Mouse (Mus musculus): ENCODE measurements around the gene Apaf1. TPM values are rescaled to one million over a fixed set of nuclear protein-coding genes. Genes with fewer than 3 reads are reported as not detected.

Gene Apaf1
- total and polyA plus RNA-seq, 3 experiments = 12.8 to 14.3 TPM; not detected in 1

DNA sequence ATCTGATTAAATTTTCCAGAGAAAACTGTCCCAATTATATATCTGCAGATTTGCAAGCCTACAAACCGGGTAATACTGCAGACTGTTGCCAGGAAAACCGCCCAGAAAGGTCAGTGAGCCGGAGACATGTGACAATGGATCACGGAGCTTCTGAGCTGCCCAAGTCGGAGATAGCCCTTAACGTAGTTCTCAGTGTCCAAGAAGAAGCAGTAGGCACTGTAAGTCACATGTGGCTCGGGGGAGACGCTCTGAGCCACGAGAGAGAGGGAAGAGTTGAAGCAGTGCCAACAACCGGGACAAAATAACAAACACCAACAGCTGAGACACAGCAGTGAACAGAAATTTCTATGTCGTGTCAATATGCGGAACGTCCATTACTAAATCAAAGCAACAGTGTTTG is 81.1 kb downstream of the Apaf1 start:
- Histone ChIP-seq H3K9me3 (replicated peaks; ENCODE audit: insufficient read depth, low read length) (no peaks in the 10 kb centered on the region), H3K27me3 (ENCODE audit: control insufficient read depth in 1 of 2, insufficient read depth in 2 of 2, low read length in 2 of 2) (no peaks in the 10 kb centered on the region), H3K27ac (ENCODE audit: control insufficient read depth, low read depth, low read length) (no peak overlapping the region), H3K9ac (ENCODE audit: control insufficient read depth, low read depth, low read length, poor library complexity, severe bottlenecking) (no peak overlapping the region), H3K79me2 (ENCODE audit: control insufficient read depth, insufficient read depth, low read length, poor library complexity) (no peaks in the 10 kb centered on the region), H3K4me3 (ENCODE audit: control insufficient read depth in 1 of 2, insufficient read depth in 1 of 2, low read depth in 2 of 2, low read length in 2 of 2) (no peak overlapping the region), H3K4me1 (ENCODE audit: control insufficient read depth in 1 of 2, insufficient read depth in 2 of 2, low read length in 2 of 2) (no peaks in the 10 kb centered on the region), H3K36me3 (ENCODE audit: control insufficient read depth in 1 of 2, insufficient read depth in 2 of 2, low read length in 2 of 2) (peaks cover 0 to 4% of the 10 kb centered on the region in 2 experiments; a peak in 2 of 4 replicates)
- DNase-seq (ENCODE audit: low read depth, low spot score) = no peak
- TF ChIP-seq MAX (IDR thresholded peaks at IDR 0.05; ENCODE audit: low read length) = no peak
- no peak for TF ChIP-seq CHD2 (IDR thresholded peaks at IDR 0.05; ENCODE audit: low read length)
- no peak for TF ChIP-seq MYB (IDR thresholded peaks at IDR 0.05; ENCODE audit: low read depth, low read length)
- no peak for TF ChIP-seq GABPA (IDR thresholded peaks at IDR 0.05; ENCODE audit: low read depth, low read length)
- no peak for TF ChIP-seq GATA1 (IDR thresholded peaks at IDR 0.05; ENCODE audit: low read depth, low read length)
- TF ChIP-seq ZC3H11A (IDR thresholded peaks at IDR 0.05; ENCODE audit: low read depth, low read length) = no peak
- no peak for TF ChIP-seq USF1 (IDR thresholded peaks at IDR 0.05; ENCODE audit: low read depth, low read length)
- no peak for TF ChIP-seq E2F4 (IDR thresholded peaks at IDR 0.05; ENCODE audit: borderline replicate concordance, low read depth, low read length)
- no peak for TF ChIP-seq MEF2A (IDR thresholded peaks at IDR 0.05; ENCODE audit: extremely low read depth, insufficient replicate concordance, low read depth, low read length, poor library complexity, severe bottlenecking)
- TF ChIP-seq ETS1 (IDR thresholded peaks at IDR 0.05; ENCODE audit: low read depth, low read length) = no peak
- no peak for TF ChIP-seq CHD1 (IDR thresholded peaks at IDR 0.05; ENCODE audit: low read depth, low read length)
- no peak for TF ChIP-seq CTCF (IDR thresholded peaks at IDR 0.05 in 2 of 3, conservative IDR thresholded peaks at IDR 0.05 in 1 of 3; ENCODE audit: control insufficient read depth in 1 of 3, insufficient read depth in 1 of 3, low read depth in 2 of 3, low read length in 3 of 3, poor library complexity in 1 of 3, severe bottlenecking in 1 of 3)
- no peak for TF ChIP-seq RAD21 (IDR thresholded peaks at IDR 0.05; ENCODE audit: low read depth, low read length)
- TF ChIP-seq SIN3A (IDR thresholded peaks at IDR 0.05; ENCODE audit: low read length) = no peak
- TF ChIP-seq MXI1 (IDR thresholded peaks at IDR 0.05; ENCODE audit: low read depth, low read length) = no peak

DNA sequence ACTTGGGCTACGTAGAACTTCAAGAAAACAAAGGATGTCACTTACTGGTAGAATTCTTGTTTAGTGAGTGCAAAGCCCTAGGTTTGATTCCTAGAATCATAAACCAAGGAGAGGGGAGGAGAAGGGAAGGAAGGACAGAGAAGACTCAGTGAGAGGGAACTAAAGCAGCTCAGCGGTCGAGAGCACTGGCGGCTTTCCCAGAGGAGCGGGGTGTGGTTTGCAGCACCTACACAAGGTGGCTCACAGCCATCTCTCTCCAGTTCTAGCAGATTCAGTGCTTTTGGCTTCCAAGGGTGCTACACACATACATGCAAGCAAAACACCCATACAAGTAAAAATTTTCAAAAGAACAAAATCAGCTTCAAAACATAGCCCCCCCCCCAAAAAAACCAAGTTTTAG is 82.7 kb downstream of the Apaf1 start:
- Histone ChIP-seq H3K36me3 (ENCODE audit: control insufficient read depth in 1 of 2, insufficient read depth in 2 of 2, low read length in 2 of 2) (peaks cover 0 to 4% of the 10 kb centered on the region in 2 experiments; a peak in 2 of 4 replicates), H3K9ac (ENCODE audit: control insufficient read depth, low read depth, low read length, poor library complexity, severe bottlenecking) (no peak overlapping the region), H3K27ac (ENCODE audit: control insufficient read depth, low read depth, low read length) (no peak overlapping the region), H3K4me3 (ENCODE audit: control insufficient read depth in 1 of 2, insufficient read depth in 1 of 2, low read depth in 2 of 2, low read length in 2 of 2) (no peak overlapping the region), H3K9me3 (replicated peaks; ENCODE audit: insufficient read depth, low read length) (no peaks in the 10 kb centered on the region), H3K79me2 (ENCODE audit: control insufficient read depth, insufficient read depth, low read length, poor library complexity) (no peaks in the 10 kb centered on the region), H3K27me3 (ENCODE audit: control insufficient read depth in 1 of 2, insufficient read depth in 2 of 2, low read length in 2 of 2) (no peaks in the 10 kb centered on the region), H3K4me1 (ENCODE audit: control insufficient read depth in 1 of 2, insufficient read depth in 2 of 2, low read length in 2 of 2) (no peaks in the 10 kb centered on the region)
- no peak for TF ChIP-seq TCF12 (IDR thresholded peaks at IDR 0.05; ENCODE audit: low read depth, low read length)
- TF ChIP-seq TBP (IDR thresholded peaks at IDR 0.05; ENCODE audit: low read depth, low read length) = no peak
- TF ChIP-seq MAFK (IDR thresholded peaks at IDR 0.05; ENCODE audit: borderline replicate concordance, low read depth, low read length) = no peak
- no peak for TF ChIP-seq MXI1 (IDR thresholded peaks at IDR 0.05; ENCODE audit: low read depth, low read length)
- peak; percentile 17 for DNase-seq (ENCODE audit: low read depth, low spot score)

Measured in MEL (cell line).